Mouse (Mus musculus) regulatory T cell (primary cell): ENCODE data around the gene Fgfr2.

ENCODE experiments used
- in situ Hi-C: fragments of 300-600 bp; cut with MboI, MseI; formaldehyde crosslinking; loops from one replicate; pipeline ENCODE4 v1.15.1; 2025; ENCODE audit warnings: high pct_unique_total_duplicates

Fgfr2 gene

GRCm38 (mm10) chr7:130948563-130949208 lies 2174.5 kb downstream of the Fgfr2 start:
- in situ Hi-C loops: no loop called here

GRCm38 (mm10) chr7:130946303-130946702 lies 2176.8 kb downstream of the Fgfr2 start:
- in situ Hi-C loops: no loop called here

DNA sequence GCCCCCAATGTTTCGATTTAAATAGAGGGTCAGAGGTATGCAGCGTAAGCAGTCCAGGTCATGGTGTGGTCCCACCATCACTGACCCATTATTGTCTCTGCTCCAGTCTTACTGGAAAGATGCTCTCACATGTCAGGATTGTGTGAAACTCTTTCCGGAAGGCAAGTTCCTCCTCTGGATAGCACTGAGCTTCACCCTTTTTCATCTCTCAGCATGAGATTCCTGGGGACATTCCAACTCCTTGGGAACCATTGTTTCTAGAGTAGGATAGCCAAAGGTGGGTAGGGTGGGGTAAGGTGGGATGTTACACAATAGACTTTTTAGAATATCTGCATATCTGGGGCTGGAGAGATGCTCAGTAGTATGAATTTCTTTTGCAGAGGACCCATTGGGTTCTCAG lies 2177.4 kb downstream of the Fgfr2 start:
- in situ Hi-C loops: no loop called here

DNA sequence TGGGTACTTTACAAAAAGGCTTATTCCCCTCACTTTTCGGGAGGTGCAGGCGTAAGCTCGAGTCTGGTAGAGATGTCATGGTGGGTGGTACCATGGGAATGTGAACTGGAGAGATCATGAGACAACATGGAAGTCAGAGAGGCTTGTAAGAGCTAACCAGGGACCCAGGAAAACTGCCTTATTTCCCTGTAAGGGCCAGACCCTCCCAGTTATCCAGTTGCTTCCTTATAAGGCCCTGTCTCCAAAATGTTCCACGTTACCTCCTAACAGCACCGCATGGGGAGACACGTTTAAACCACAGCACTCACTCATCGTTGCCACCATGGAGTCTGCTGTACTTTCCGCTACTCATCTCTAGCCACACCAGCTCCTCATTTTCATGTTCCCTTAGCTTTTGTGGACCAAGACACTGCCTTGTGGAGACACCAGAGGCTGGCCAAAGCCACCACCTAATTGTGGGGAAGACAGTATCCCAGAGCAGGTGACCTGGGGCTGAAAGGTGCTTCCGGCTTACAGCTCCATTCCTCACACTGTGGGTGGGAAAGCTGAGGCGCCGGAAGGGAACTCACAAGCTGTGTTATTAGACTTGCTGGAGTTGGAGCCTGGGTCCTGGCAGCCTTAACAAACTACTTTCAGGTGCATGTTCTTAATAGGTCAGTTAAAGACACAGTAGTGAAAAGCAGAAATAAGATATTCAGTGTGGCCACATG lies 2178.2 kb downstream of the Fgfr2 start:
- in situ Hi-C loops: no loop called here

GRCm38 (mm10) chr7:130943280-130943895 lies 2179.8 kb downstream of the Fgfr2 start:
- in situ Hi-C loops: no loop called here

DNA sequence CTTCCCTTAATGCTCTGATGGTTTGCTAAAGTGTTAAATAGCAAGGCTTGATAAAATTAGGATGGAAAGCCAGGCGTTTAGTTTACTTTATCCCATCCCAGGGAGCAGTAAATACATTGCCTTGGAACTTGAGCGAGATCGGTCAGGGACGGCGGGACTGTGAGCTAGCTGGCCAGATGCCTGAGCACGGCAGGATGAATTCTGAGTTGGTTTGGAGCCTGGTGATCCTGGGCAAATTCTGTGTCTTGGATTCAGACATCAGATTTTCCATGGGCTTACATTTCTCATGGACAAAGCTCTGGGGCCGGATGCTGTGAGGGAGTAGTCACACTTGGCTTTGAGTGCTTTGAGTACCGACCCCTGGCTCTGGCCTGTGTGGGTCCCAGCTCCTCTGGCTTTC lies 2182.4 kb downstream of the Fgfr2 start:
- in situ Hi-C loops: no loop called here

- in situ Hi-C loops: no loop called here
These were observed 2184.3 kb downstream of the Fgfr2 start for GRCm38 (mm10) chr7:130938896-130939295.

GRCm38 (mm10) chr7:130938005-130938404 lies 2185.1 kb downstream of the Fgfr2 start:
- in situ Hi-C loops: no loop called here

- in situ Hi-C loops: no loop called here
These were observed 2185.8 kb downstream of the Fgfr2 start for GRCm38 (mm10) chr7:130937266-130937841.

- in situ Hi-C loops: no loop called here
These were observed 2186.6 kb downstream of the Fgfr2 start for GRCm38 (mm10) chr7:130936472-130936951.

GRCm38 (mm10) chr7:130935793-130936471 lies 2187.2 kb downstream of the Fgfr2 start, which contains the start of gene Htra1:
TSS of gene Htra1 (plus strand) at chr7:130936111.
- in situ Hi-C loops: no loop called here

DNA sequence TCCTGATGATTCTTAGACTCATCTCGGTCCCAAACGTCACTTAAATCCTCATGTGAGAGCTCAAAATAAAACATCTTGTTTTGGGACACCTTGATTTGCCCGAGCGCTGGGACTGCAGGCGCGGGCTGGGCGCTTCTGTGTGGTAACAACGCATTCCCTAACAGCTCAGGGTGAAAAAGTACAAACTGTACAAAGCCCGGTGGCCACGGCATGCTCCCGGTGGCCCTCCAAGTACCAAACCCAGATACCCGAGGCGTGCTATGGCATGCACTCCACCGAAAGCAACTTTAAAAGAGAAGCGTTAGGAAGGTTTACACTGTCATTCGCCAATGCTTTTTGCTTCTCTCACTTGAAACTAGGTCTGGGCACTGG lies 2187.7 kb downstream of the Fgfr2 start:
- in situ Hi-C loops: no loop called here

- in situ Hi-C loops: loop anchor here (5.0 kb wide), 1 partner anchor 162 kb away; the partner anchor contains the start of gene Btbd16
These were observed 2188.5 kb downstream of the Fgfr2 start for GRCm38 (mm10) chr7:130934654-130935053.

DNA sequence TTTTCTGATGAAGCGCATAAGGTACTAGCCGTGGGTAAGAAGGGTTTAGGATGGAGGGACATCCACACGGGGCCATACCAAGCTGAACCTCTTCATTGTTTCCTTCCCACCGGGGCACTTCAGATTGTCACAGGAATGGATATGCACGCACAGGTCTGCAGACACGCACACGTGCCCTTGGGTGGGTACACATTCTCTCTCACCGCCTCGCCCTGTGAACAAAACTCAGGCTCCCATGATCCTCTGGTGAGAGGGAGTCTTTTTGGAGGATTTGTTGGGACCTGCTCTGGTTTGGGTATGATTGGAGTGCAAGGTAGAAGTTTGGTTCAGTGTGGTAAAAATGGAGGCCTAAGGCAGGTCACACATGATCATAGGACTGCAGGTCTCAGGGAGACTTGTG lies 2190.2 kb downstream of the Fgfr2 start:
- in situ Hi-C loops: loop anchor here (5.0 kb wide), 1 partner anchor 161 kb away; the partner anchor contains the start of gene Btbd16

DNA sequence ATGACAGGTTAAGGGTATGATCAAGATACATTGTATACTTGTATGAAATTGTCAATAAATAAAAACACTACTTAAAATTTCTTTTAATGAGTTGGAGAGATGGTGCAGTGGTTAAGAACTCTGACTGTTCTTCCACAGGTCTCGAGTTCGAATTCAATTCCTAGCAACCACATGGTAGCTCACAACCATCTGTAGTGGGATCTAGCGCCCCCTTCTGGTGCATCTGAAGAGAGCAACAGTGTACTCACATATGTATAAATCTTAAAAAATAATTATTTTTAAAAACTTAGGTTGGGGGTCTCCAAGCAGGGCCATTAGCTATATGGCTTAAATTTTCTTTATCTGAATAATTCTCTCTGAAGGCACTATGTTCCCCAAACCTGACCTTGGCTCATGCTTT lies 2192.7 kb downstream of the Fgfr2 start:
- in situ Hi-C loops: loop anchor here (5.0 kb wide), 1 partner anchor 158 kb away; the partner anchor contains the start of gene Btbd16

DNA sequence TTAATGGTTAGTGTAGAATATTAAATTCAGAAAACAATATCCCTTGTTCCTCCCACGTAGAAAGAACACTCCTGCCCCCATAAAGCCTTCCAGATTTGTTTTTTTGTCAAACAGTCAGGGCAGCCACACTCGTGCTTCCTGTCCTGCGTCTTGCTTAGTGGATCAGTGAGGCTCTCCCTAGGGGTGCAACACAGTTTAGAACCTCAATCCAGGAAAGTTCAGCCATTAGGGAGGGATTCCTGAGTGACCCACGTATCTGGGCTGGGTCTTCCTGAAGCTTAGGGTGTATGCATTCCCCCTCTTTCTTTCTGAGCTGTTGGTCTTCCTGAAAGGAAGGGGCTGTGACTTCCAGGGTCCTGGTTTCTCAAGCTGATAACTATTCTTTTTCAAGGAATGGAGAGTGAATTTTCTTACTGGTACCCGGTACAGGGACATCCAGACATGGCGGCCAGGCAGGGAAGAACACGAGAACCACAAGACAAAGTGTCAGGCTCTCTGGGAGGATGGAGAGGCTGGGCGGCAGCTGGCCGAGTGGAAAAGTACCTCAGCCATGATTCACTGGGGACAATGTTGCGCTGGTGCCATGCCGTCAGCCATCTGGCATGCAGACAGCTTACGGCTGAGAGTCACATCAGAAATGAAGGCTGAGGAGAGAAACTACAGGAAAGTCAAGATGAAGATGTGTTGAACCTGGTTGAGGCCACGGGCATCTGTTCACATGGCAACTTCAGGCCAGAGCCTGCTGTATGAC lies 2200.0 kb downstream of the Fgfr2 start:
- in situ Hi-C loops: no loop called here

DNA sequence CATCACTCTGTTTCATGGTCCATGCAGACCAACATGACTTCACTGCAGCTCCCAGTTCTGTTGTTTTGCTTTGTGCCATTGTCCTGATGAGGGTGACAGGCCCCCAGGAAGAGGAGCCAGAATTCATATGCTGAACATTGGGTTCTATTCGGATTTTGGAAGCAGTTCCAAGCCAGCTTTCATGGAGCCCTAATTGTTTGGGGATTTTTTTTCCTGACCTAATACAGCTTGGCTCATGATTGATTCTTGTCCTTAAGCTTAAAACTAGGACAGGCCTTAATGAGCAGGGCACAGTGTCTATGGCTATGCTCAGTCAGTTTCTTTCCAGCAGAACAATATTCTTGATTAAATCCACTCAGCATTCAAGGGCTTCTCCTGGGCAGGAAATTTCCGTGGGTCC lies 2204.9 kb downstream of the Fgfr2 start:
- in situ Hi-C loops: no loop called here

- in situ Hi-C loops: no loop called here
These were observed 2208.3 kb downstream of the Fgfr2 start for GRCm38 (mm10) chr7:130914693-130915363.

DNA sequence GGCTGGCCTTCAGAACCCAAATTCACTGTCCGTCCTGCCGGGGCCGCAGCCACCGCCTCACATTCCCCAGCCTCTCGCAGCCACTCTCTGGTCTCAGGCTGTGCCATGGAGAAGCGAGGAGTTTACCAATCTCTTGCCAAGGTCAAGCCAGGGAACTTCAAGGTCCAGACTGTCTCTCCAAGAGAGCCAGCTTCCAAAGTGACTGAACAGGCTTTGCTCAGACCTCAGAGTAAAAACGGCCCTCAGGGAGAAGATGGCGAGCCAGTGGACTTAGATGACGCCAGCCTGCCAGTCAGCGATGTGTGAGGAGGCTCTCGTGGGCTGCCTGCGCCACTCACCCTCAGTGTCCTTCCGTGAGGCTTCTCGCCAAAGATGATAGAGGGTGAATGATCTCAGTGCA lies 2212.3 kb downstream of the Fgfr2 start:
- in situ Hi-C loops: no loop called here
